Comparison of ENCODE assay signal across 20 mouse cellular contexts in genomic region chr8:126778131-126778530, GRCm38 (mm10).
DNase-seq lines count a peak whose midpoint lies in the region; ATAC-seq and TF ChIP-seq lines count a peak whose summit lies in the region.
"Had no signal": no experiment of that assay in that cellular context is flagged by ENCODE, and none has a peak within 500 bp of the region (broad histone marks: within the 10 kb centered on the region; RNA-seq: fewer than 3 reads in every experiment).

No protein-coding gene starts in this region.

- H3K36me3 ChIP-seq in liver, embryonic 14.5 days (replicated peaks; ENCODE audit: control insufficient read depth, insufficient read depth, low read depth): no peaks in the 10 kb centered on the region
- H3K36me3 ChIP-seq in liver, embryonic 12.5 days: no peaks in the 10 kb centered on the region
- no peaks in the 10 kb centered on the region for H3K36me3 ChIP-seq in macrophage (ENCODE audit: inconsistent target)
- H3K36me3 ChIP-seq: embryonic facial prominence, embryonic 10.5 days; embryonic facial prominence, embryonic 12.5 days; forebrain, embryonic 15.5 days had no signal

- H3K79me2 ChIP-seq in macrophage (ENCODE audit: inconsistent target): no peaks in the 10 kb centered on the region

- TF ChIP-seq CTCF in liver, embryonic 14.5 days (IDR thresholded peaks at IDR 0.05; ENCODE audit: low read depth): no peak
- no peak for TF ChIP-seq CTCF in lung, adult 2 months (IDR thresholded peaks at IDR 0.05; ENCODE audit: insufficient read depth, low read length)

- DNase-seq in liver, embryonic 14.5 days (ENCODE audit: low read depth in 3 of 3, low spot score in 3 of 3): no peak
- DNase-seq in lung, adult 18-20 months: peak; percentile 58 to 63
- no peak for DNase-seq in lung, adult 2 months
- peak; percentile 58 for DNase-seq in lung, postnatal 36 days
- no peak for DNase-seq in lung, postnatal 4 days
- DNase-seq in thymus, postnatal 10 days (ENCODE audit: low spot score in 2 of 2): no peak
- DNase-seq: adrenal gland, adult 2 months; adrenal gland, postnatal 10 days; adrenal gland, postnatal 25 days; cerebellum, adult 11-12 months; cerebellum, adult 2 months; cerebellum, adult 9-10 months; cerebellum, postnatal 10 days; cerebellum, postnatal 25 days had no signal

- no peaks in the 10 kb centered on the region for H3K27me3 ChIP-seq in liver, embryonic 14.5 days (ENCODE audit: control insufficient read depth, insufficient read depth, low read length)
- no peaks in the 10 kb centered on the region for H3K27me3 ChIP-seq in liver, embryonic 12.5 days (replicated peaks)
- H3K27me3 ChIP-seq: embryonic facial prominence, embryonic 12.5 days; forebrain, embryonic 13.5 days; forebrain, embryonic 15.5 days had no signal

- H3K4me1 ChIP-seq in liver, embryonic 14.5 days (replicated peaks; ENCODE audit: control insufficient read depth in 2 of 2, insufficient read depth in 2 of 2, low read length in 1 of 2): peaks cover 20 to 40% of the 10 kb centered on the region in 2 experiments
- peaks cover 45% of the 10 kb centered on the region for H3K4me1 ChIP-seq in liver, embryonic 12.5 days
- H3K4me1 ChIP-seq in lung, adult 2 months (ENCODE audit: control insufficient read depth, insufficient read depth, low read length): 0 out of 2 replicates have a peak, but pooled peaks cover 3% of the 10 kb centered on the region
- H3K4me1 ChIP-seq: embryonic facial prominence, embryonic 12.5 days; forebrain, embryonic 13.5 days; forebrain, embryonic 15.5 days had no signal

- no peak overlapping the region for H3K27ac ChIP-seq in liver, embryonic 14.5 days
- H3K27ac ChIP-seq in liver, embryonic 12.5 days: no peak overlapping the region
- peak overlapping the region; percentile 24 for H3K27ac ChIP-seq in macrophage
- H3K27ac ChIP-seq: embryonic facial prominence, embryonic 10.5 days; embryonic facial prominence, embryonic 12.5 days; forebrain, embryonic 13.5 days; forebrain, embryonic 15.5 days had no signal

- 36% methylated on average over 7 of the region's 7 CpGs for WGBS in liver, embryonic 14.5 days (ENCODE audit: insufficient replicate concordance)
- WGBS in liver, embryonic 12.5 days (ENCODE audit: insufficient replicate concordance): 57% methylated on average over 7 of the region's 7 CpGs
- 70% methylated on average over 7 of the region's 7 CpGs for WGBS in lung, adult 2 months
- 87% methylated on average over 7 of the region's 7 CpGs for WGBS in macrophage (ENCODE audit: missing documents)

- TF ChIP-seq EP300 in liver, embryonic 14.5 days (IDR thresholded peaks at IDR 0.05; ENCODE audit: low read depth): peak; percentile 43

- H3K9ac ChIP-seq in liver, embryonic 14.5 days (replicated peaks): no peak overlapping the region
- no peak overlapping the region for H3K9ac ChIP-seq in liver, embryonic 12.5 days
- H3K9ac ChIP-seq: embryonic facial prominence, embryonic 12.5 days; forebrain, embryonic 13.5 days; forebrain, embryonic 15.5 days had no signal

- no peaks in the 10 kb centered on the region for H3K9me3 ChIP-seq in liver, embryonic 14.5 days (ENCODE audit: control insufficient read depth, low read length)
- no peaks in the 10 kb centered on the region for H3K9me3 ChIP-seq in liver, embryonic 12.5 days (replicated peaks)
- H3K9me3 ChIP-seq: embryonic facial prominence, embryonic 10.5 days; embryonic facial prominence, embryonic 12.5 days; forebrain, embryonic 13.5 days; forebrain, embryonic 15.5 days had no signal

- H3K4me2 ChIP-seq in liver, embryonic 14.5 days (ENCODE audit: low read depth): no peak overlapping the region
- H3K4me2 ChIP-seq in liver, embryonic 12.5 days: no peak overlapping the region
- H3K4me2 ChIP-seq: embryonic facial prominence, embryonic 12.5 days; forebrain, embryonic 13.5 days; forebrain, embryonic 15.5 days had no signal

- TF ChIP-seq POLR2A in lung, adult 2 months (IDR thresholded peaks at IDR 0.05; ENCODE audit: borderline replicate concordance, extremely low read depth, low read depth, low read length): no peak

- no peak for ATAC-seq in liver, embryonic 14.5 days (ENCODE audit: insufficient read depth)
- ATAC-seq in liver, embryonic 12.5 days: no peak
- ATAC-seq: forebrain, embryonic 13.5 days; forebrain, embryonic 15.5 days had no signal

- H3K4me3 ChIP-seq in liver, embryonic 14.5 days (ENCODE audit: insufficient read depth in 1 of 2, low read depth in 2 of 2, low read length in 2 of 2): no peak overlapping the region
- H3K4me3 ChIP-seq in liver, embryonic 12.5 days: no peak overlapping the region
- H3K4me3 ChIP-seq in lung, adult 2 months (replicated peaks; ENCODE audit: extremely low read depth, low read depth, low read length): no peak overlapping the region
- no peak overlapping the region for H3K4me3 ChIP-seq in macrophage (ENCODE audit: inconsistent target)
- H3K4me3 ChIP-seq: embryonic facial prominence, embryonic 10.5 days; embryonic facial prominence, embryonic 12.5 days; forebrain, embryonic 13.5 days; forebrain, embryonic 15.5 days had no signal

Comparison
In these comparisons a context has a peak if more than half of its experiments do, and no peak if none do; other contexts are left out.
1. DNase-seq: peak in lung, adult 18-20 months (2 of 2) and lung, postnatal 36 days (single experiment); none in liver, embryonic 14.5 days (0 of 3), lung, adult 2 months (single experiment), lung, postnatal 4 days (0 of 2) and thymus, postnatal 10 days (0 of 2).